Mouse (Mus musculus) hindbrain, embryonic 10.5 days (tissue): ENCODE measurements around the gene Klrb1a. TPM values are rescaled to one million over a fixed set of nuclear protein-coding genes. Genes with fewer than 3 reads are reported as not detected.

Experiments
- DNase-seq: peaks from one replicate; pipeline ENCODE4 v3.0.0-alpha.2; 2017; ENCODE audit warnings: low spot score
- H3K27ac ChIP-seq: fragments of 300-500 bp; sonication (generic); 2 replicates; pipeline ENCODE4 v1.5.1; 2016; ENCODE audit warnings: mild to moderate bottlenecking, moderate library complexity
- H3K27me3 ChIP-seq: fragments of 300-500 bp; sonication (generic); 2 replicates; pipeline ENCODE4 v1.6.1; 2016; ENCODE audit warnings: mild to moderate bottlenecking; ENCODE audit not compliant: poor library complexity, insufficient read depth, severe bottlenecking
- H3K36me3 ChIP-seq: fragments of 300-500 bp; sonication (generic); 2 replicates; pipeline ENCODE4 v1.6.1; 2016; ENCODE audit warnings: mild to moderate bottlenecking, moderate library complexity
- H3K4me1 ChIP-seq: fragments of 300-500 bp; sonication (generic); replicated peaks from 2 replicates; pipeline ENCODE4 v1.6.1; 2016; ENCODE audit warnings: mild to moderate bottlenecking
- H3K4me3 ChIP-seq: fragments of 300-500 bp; sonication (generic); 2 replicates; pipeline ENCODE4 v1.5.1; 2016; ENCODE audit warnings: mild to moderate bottlenecking, moderate library complexity
- H3K9me3 ChIP-seq: fragments of 300-500 bp; sonication (generic); 2 replicates; pipeline ENCODE4 v1.6.1; 2016; ENCODE audit warnings: mild to moderate bottlenecking, moderate library complexity
- WGBS: fragments of 180-500 bp; shearing (Covaris S2); methylation state at CpG from one replicate; pipeline ENCODE4 v1.1.7; 2016; 5-methylcytosine and 5-hydroxymethylcytosine counted together
- polyA plus RNA-seq: library from polyadenylated mRNA; unstranded; fragments of >200 nt; fragmentation: Nextera tagmentation; extraction: Ambion mirVana; gene quantifications from 2 replicates; pipeline ENCODE4 v1.2.1, GENCODE M21; 2016

Gene Klrb1a
- polyA plus RNA-seq, 1 experiment from 2014 or later, result not detected

DNA sequence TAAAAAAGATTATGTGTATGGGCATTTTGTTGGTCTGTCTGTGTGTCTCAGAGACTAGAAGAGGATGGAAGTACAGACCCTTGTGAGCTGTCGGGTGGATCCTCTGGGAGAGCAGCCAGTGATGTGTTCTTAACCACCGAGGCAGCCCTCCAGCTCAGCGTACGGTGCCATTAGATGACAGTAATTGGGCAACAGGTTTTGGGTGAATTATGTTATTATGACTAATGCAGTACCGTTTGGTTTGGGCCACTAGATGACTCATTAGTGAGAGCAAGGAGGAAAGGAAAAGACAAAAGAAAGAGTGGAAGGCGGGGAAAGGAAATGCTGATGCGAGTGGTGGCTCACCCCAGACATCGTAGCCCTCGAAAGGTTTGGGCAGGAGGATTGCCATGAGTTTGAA is 28.7 kb downstream of the Klrb1a start:
- H3K27ac ChIP-seq, result no peak overlapping the region
- H3K36me3 ChIP-seq, result no peaks in the 10 kb centered on the region
- WGBS, result 89% methylated on average over 9 of the region's 9 CpGs
- no peaks in the 10 kb centered on the region for H3K9me3 ChIP-seq
- no peak for DNase-seq
- no peak overlapping the region for H3K4me3 ChIP-seq
- H3K4me1 ChIP-seq, result no peaks in the 10 kb centered on the region; the same call in 1 of the 2 replicates
- no peaks in the 10 kb centered on the region for H3K27me3 ChIP-seq

DNA sequence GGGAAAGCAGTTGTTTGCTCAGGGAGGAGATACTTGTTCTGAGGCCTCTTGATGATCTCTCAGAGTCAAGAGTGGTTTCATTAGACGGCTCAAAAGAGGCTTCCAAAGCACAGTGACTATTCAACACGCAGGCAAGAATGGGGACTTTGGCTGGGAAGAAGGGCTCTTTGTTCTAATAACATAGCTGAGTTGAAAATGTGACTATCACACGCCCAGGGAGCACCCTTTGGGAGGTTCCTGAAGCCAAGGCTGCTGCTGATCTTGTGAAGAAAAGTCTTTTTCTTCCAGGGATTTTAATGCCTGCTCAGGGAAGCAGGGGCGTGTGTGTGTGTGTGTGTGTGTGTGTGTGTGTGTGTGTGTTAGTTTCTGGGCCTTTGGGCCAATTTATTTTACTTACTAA is 33.9 kb downstream of the Klrb1a start:
- Histone ChIP-seq H3K9me3 (no peaks in the 10 kb centered on the region), H3K27me3 (no peaks in the 10 kb centered on the region), H3K4me3 (no peak overlapping the region), H3K36me3 (no peaks in the 10 kb centered on the region), H3K4me1 (no peaks in the 10 kb centered on the region), H3K27ac (no peak overlapping the region)
- DNase-seq, result no peak
- 56% methylated on average over 4 of the region's 4 CpGs for WGBS

DNA sequence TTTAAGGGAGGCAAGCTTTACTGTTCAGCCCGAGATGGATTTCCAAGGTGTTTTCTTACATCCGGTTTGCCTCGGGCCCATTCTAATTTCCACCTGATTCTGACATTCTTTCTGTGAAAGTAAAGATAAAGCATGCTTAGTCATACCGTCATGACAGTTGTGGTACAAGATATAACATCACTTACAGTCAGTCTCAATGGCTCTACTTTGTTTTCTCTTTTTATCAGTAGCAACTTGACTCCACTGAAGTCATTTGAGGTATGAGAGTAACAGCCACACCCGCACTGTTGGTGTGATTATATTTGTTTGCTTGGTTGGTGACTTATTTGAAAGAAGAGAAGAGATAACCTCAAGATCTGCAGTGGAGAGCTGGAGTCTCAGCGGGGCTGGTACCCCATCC is 35.7 kb downstream of the Klrb1a start:
- H3K4me3 ChIP-seq, result no peak overlapping the region
- 92% methylated on average over 6 of the region's 6 CpGs for WGBS

DNA sequence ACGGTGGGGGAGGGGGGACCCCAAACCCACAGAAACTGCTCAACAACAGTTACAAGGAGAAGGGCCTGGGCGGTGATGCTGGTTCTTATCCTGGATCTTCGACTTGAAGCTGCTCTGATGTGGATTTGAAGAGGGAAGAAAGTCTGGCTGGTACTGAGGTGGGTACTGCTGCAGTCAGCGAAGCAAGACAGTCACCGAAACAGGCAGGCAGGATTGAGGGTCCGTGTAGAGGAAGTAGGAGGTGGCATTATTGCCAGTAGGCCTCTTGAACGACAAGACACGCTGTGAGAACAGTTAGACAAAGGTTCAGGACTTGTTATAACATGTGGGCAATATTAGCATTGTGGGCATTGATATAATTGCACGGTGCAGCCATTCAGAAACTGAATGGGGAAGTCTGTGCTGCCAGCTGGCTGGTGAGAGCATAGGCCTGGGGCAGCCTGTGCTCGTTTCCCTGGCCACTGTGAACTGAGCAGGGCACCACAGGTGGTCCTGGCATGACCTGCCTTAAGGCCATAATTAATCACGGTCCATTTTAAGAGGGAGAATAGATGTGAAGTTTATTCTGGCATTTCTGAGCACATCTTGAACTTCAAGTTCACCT is 37.6 kb downstream of the Klrb1a start:
- no peaks in the 10 kb centered on the region for H3K36me3 ChIP-seq
- H3K27me3 ChIP-seq, result no peaks in the 10 kb centered on the region
- no peaks in the 10 kb centered on the region for H3K4me1 ChIP-seq
- DNase-seq, result no peak
- no peaks in the 10 kb centered on the region for H3K9me3 ChIP-seq
- H3K27ac ChIP-seq, result no peak overlapping the region
- H3K4me3 ChIP-seq, result no peak overlapping the region
- WGBS, result 83% methylated on average over 11 of the region's 11 CpGs

More for the DNA sequence above, 35.7 kb downstream of the Klrb1a start:
- no peaks in the 10 kb centered on the region for H3K27me3 ChIP-seq
- H3K36me3 ChIP-seq, result no peaks in the 10 kb centered on the region
- H3K4me1 ChIP-seq, result no peaks in the 10 kb centered on the region
- no peaks in the 10 kb centered on the region for H3K9me3 ChIP-seq
- no peak overlapping the region for H3K27ac ChIP-seq
- DNase-seq, result no peak

DNA sequence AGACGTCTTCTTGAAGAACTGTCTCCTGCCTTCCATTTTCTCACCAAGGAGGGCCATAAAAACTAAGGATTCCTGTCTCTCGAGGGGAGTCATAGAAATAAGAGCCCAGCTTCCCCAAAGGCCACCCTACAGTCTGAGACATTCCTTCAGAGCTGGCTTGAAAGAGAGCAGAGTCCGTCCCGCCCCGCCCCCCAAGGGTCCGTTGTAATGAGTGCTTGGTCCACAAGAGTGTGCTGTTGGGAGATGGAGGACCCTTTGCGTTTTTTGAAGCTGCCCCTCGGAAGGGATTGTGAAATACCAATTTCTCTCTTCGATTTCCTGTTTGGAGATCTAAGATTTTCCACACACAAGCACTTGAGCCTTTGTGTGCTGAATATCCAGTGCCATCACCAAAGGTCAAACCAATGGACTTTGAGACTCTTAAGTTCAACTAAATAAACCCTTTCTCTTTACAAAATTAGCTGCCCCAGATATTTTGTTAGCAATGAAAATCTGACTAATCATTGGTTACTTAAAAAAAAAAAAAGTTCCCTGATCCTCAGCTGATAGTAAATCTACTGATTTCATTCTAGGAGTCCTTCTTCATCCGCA is 39.2 kb downstream of the Klrb1a start:
- Histone ChIP-seq H3K27me3 (no peaks in the 10 kb centered on the region), H3K9me3 (no peaks in the 10 kb centered on the region), H3K27ac (no peak overlapping the region), H3K4me3 (no peak overlapping the region), H3K36me3 (no peaks in the 10 kb centered on the region), H3K4me1 (no peaks in the 10 kb centered on the region)
- DNase-seq, result peak; percentile 59
- 25% methylated on average over 10 of the region's 10 CpGs for WGBS

DNA sequence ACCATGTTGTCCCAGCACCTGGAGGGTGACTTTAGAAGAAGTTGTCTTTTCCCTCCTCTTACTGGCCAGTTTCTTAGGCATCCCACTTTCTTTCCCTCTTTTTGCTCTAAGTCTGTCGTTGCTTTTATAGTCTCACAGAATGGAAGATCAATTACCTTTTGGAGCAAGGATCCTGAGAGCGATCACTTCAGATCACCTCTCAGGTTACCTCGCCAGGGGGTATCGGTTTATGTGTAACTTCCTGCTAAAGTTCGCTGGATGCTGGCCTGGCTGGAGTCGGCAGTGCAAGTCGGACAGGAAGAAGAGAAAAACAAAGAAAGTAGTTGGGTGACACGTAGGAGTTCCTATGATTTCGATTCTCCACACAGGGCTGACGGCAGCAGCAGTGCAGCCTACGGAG is 41.8 kb downstream of the Klrb1a start, which contains the start of gene A2ml1:
A2ml1 (minus strand) TSS at position 101 of the 400 bp plus-strand sequence.
- Histone ChIP-seq H3K36me3 (no peaks in the 10 kb centered on the region), H3K4me1 (no peaks in the 10 kb centered on the region), H3K27ac (no peak within 1 kb of the TSS), H3K4me3 (no peak within 1 kb of the TSS), H3K9me3 (no peaks in the 10 kb centered on the region), H3K27me3 (no peaks in the 10 kb centered on the region)
- WGBS, result 72% methylated on average over 11 of the region's 11 CpGs
- no peak for DNase-seq

DNA sequence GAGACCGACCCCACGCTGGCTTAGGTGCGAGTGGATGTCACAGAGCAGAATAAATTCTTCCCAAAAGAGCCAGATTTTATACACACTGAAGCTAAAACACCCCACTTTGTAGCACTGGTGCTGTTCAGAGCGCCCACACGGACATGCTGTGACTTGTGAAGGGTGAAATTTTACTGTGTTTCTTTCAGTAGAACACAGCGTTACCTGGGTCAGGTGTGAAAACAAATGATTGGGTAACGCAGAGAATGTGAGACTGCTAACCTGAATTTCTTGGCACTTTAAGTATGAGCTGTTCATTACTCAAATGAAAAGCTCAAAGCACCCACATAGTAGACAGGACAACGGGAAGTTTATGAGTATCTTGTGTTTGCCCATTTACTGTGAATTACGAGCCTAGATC is 46.0 kb downstream of the Klrb1a start:
- WGBS, result 88% methylated on average over 9 of the region's 9 CpGs
- Histone ChIP-seq H3K4me1 (no peaks in the 10 kb centered on the region), H3K4me3 (no peak overlapping the region), H3K9me3 (no peaks in the 10 kb centered on the region), H3K27ac (no peak overlapping the region), H3K27me3 (no peaks in the 10 kb centered on the region), H3K36me3 (no peaks in the 10 kb centered on the region)
- DNase-seq, result no peak

GRCm38 (mm10) chr6:128566589-128566988 is 56.7 kb downstream of the Klrb1a start:
- WGBS, result 94% methylated on average over 11 of the region's 11 CpGs
- no peaks in the 10 kb centered on the region for H3K27me3 ChIP-seq
- no peak overlapping the region for H3K4me3 ChIP-seq
- no peak overlapping the region for H3K27ac ChIP-seq
- H3K4me1 ChIP-seq, result no peaks in the 10 kb centered on the region
- no peaks in the 10 kb centered on the region for H3K36me3 ChIP-seq
- no peak for DNase-seq
- no peaks in the 10 kb centered on the region for H3K9me3 ChIP-seq

Other genes starting within 250 kb of the Klrb1a start
- 0.62 and 0.86 TPM in 2 replicates for gene Tex52, start 248.1 kb downstream of the Klrb1a start, polyA plus RNA-seq
- not detected in 2 replicates for gene Gm44596, start 248.0 kb downstream of the Klrb1a start, polyA plus RNA-seq
- 2.5 and 3.3 TPM in 2 replicates for gene Nrip2, start 224.2 kb downstream of the Klrb1a start, polyA plus RNA-seq
- 39.0 and 41.3 TPM in 2 replicates for gene Itfg2, start 198.6 kb downstream of the Klrb1a start, polyA plus RNA-seq
- gene Fkbp4, start 184.9 kb downstream of the Klrb1a start, polyA plus RNA-seq, result 548 and 688 TPM in 2 replicates
- gene Pzp, start 96.8 kb downstream of the Klrb1a start, polyA plus RNA-seq, result not detected in 2 replicates
- 0.04 TPM in 1 of 2 replicates, not detected in the other for gene A2ml1, start 41.9 kb downstream of the Klrb1a start, polyA plus RNA-seq
- not detected in 2 replicates for gene Clec2h, start 38.9 kb upstream of the Klrb1a start, polyA plus RNA-seq
- not detected in 2 replicates for gene Klrb1, start 99.5 kb upstream of the Klrb1a start, polyA plus RNA-seq
- gene Klrb1c, start 165.7 kb upstream of the Klrb1a start, polyA plus RNA-seq, result not detected in 2 replicates
- gene Gm44511, start 202.8 kb upstream of the Klrb1a start, polyA plus RNA-seq, result not detected in 2 replicates
- gene Klrb1b, start 202.8 kb upstream of the Klrb1a start, polyA plus RNA-seq, result not detected in 2 replicates